Mouse (Mus musculus): ENCODE measurements at regions not wholly inside any gene's neighbourhood (a gene's known extent, or its start where the extent isn't known, plus 50 kb on each side); places are given as distances from the start of the nearest gene placed in this dataset.
"Not testable (repeated sequence)": the region's sequence is repeated elsewhere in the genome, so short reads cannot be mapped to it uniquely, and the experiment has no call there.

GRCm38 (mm10) chr2:171587635-171588034, 455.6 kb downstream of the Cbln4 start:
- Histone ChIP-seq H3K36me3 (replicated peaks) (no peaks in the 10 kb centered on the region), H3K9ac (no peak overlapping the region), H3K27me3 (no peaks in the 10 kb centered on the region), H3K4me3 (replicated peaks) (no peak overlapping the region), H3K4me2 (no peak overlapping the region), H3K27ac (replicated peaks) (no peak overlapping the region), H3K9me3 (replicated peaks) (no peaks in the 10 kb centered on the region), H3K4me1 (replicated peaks) (no peaks in the 10 kb centered on the region)
- no peak for ATAC-seq (ENCODE audit: insufficient read depth)
- WGBS (ENCODE audit: insufficient replicate concordance), result 73% methylated on average over 9 of the region's 9 CpGs

GRCm38 (mm10) chr2:171586853-171587220, 456.4 kb downstream of the Cbln4 start:
- ATAC-seq (ENCODE audit: insufficient read depth), result no peak
- H3K4me2 ChIP-seq, result no peak overlapping the region
- H3K27ac ChIP-seq (replicated peaks), result no peak overlapping the region
- H3K9me3 ChIP-seq (replicated peaks), result no peaks in the 10 kb centered on the region
- H3K4me3 ChIP-seq (replicated peaks), result no peak overlapping the region
- H3K4me1 ChIP-seq (replicated peaks), result no peaks in the 10 kb centered on the region
- H3K9ac ChIP-seq, result no peak overlapping the region
- no peaks in the 10 kb centered on the region for H3K27me3 ChIP-seq
- WGBS (ENCODE audit: insufficient replicate concordance), result 71% methylated on average over 4 of the region's 4 CpGs
- H3K36me3 ChIP-seq (replicated peaks), result no peaks in the 10 kb centered on the region

- no peak overlapping the region for H3K4me2 ChIP-seq
- no peak overlapping the region for H3K9ac ChIP-seq
- whole genome bisulfite sequencing (ENCODE audit: insufficient replicate concordance), result 85% methylated on average over 6 of the region's 6 CpGs
- H3K4me1 ChIP-seq (replicated peaks), result no peaks in the 10 kb centered on the region
- ATAC-seq (ENCODE audit: insufficient read depth), result no peak
- no peaks in the 10 kb centered on the region for H3K9me3 ChIP-seq (replicated peaks)
- no peak overlapping the region for H3K27ac ChIP-seq (replicated peaks)
- no peaks in the 10 kb centered on the region for H3K36me3 ChIP-seq (replicated peaks)
- no peak overlapping the region for H3K4me3 ChIP-seq (replicated peaks)
- no peaks in the 10 kb centered on the region for H3K27me3 ChIP-seq
Observed at GRCm38 (mm10) chr2:171586217-171586852, 456.9 kb downstream of the Cbln4 start.

- no peak for ATAC-seq (ENCODE audit: insufficient read depth)
- Histone ChIP-seq H3K36me3 (replicated peaks) (no peaks in the 10 kb centered on the region), H3K4me1 (replicated peaks) (no peaks in the 10 kb centered on the region), H3K27me3 (no peaks in the 10 kb centered on the region), H3K4me3 (replicated peaks) (no peak overlapping the region), H3K27ac (replicated peaks) (no peak overlapping the region), H3K9me3 (replicated peaks) (0 out of 2 replicates have a peak, but pooled peaks cover 5% of the 10 kb centered on the region), H3K4me2 (no peak overlapping the region), H3K9ac (no peak overlapping the region)
- WGBS (ENCODE audit: insufficient replicate concordance), result 45% methylated on average over 3 of the region's 3 CpGs
Observed at GRCm38 (mm10) chr2:171574360-171574759, 468.9 kb downstream of the Cbln4 start.

GRCm38 (mm10) chr2:171562656-171563055, 480.6 kb downstream of the Cbln4 start:
- ATAC-seq (ENCODE audit: insufficient read depth), result no peak
- 72% methylated on average over 5 of the region's 5 CpGs for WGBS (ENCODE audit: insufficient replicate concordance)
- no peaks in the 10 kb centered on the region for H3K9me3 ChIP-seq (replicated peaks)

GRCm38 (mm10) chr2:171542768-171543167, 500.5 kb downstream of the Cbln4 start:
- H3K4me1 ChIP-seq (replicated peaks); H3K9ac ChIP-seq; H3K4me3 ChIP-seq (replicated peaks); H3K9me3 ChIP-seq (replicated peaks); ATAC-seq (ENCODE audit: insufficient read depth); H3K4me2 ChIP-seq; H3K36me3 ChIP-seq (replicated peaks); H3K27me3 ChIP-seq; H3K27ac ChIP-seq (replicated peaks): not testable (repeated sequence)
- 70% methylated on average over 18 of the region's 18 CpGs for WGBS (ENCODE audit: insufficient replicate concordance)

More at GRCm38 (mm10) chr2:171562656-171563055, 480.6 kb downstream of the Cbln4 start:
- H3K9ac ChIP-seq, result no peak overlapping the region
- H3K27me3 ChIP-seq, result no peaks in the 10 kb centered on the region
- no peaks in the 10 kb centered on the region for H3K36me3 ChIP-seq (replicated peaks)
- H3K4me3 ChIP-seq (replicated peaks), result no peak overlapping the region
- H3K4me1 ChIP-seq (replicated peaks), result no peaks in the 10 kb centered on the region
- H3K4me2 ChIP-seq, result no peak overlapping the region
- no peak overlapping the region for H3K27ac ChIP-seq (replicated peaks)

DNA sequence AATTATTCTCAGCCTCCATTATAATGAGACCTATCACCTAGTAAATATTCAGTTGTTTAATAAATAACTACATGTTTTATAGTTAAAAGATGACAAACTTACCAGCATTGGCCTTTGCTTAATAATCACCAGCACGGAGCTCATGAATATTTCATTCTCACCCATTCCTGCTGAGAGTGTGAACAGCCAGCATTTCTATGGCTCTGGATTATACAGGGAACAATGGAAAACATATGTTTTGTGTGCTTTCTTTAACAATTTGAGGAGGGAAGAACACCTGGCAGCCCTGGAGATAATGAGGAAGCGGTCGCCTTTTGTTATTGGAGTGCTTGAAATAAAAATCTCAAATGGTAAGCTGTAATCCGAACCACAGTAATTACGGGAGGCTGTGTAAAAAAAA, 528.4 kb downstream of the Cbln4 start:
- no peaks in the 10 kb centered on the region for H3K4me1 ChIP-seq (replicated peaks)
- 66% methylated on average over 5 of the region's 5 CpGs for WGBS (ENCODE audit: insufficient replicate concordance)
- no peak for ATAC-seq (ENCODE audit: insufficient read depth)
- no peaks in the 10 kb centered on the region for H3K9me3 ChIP-seq (replicated peaks)
- no peak overlapping the region for H3K27ac ChIP-seq (replicated peaks)
- no peak overlapping the region for H3K4me2 ChIP-seq
- H3K4me3 ChIP-seq (replicated peaks), result no peak overlapping the region
- H3K36me3 ChIP-seq (replicated peaks), result no peaks in the 10 kb centered on the region
- no peak overlapping the region for H3K9ac ChIP-seq
- H3K27me3 ChIP-seq, result no peaks in the 10 kb centered on the region

GRCm38 (mm10) chr2:171496620-171497019, 546.6 kb downstream of the Cbln4 start:
- WGBS (ENCODE audit: insufficient replicate concordance), result 55% methylated on average over 4 of the region's 4 CpGs
- Histone ChIP-seq H3K4me1 (replicated peaks) (no peaks in the 10 kb centered on the region), H3K4me3 (replicated peaks) (no peak overlapping the region), H3K9me3 (replicated peaks) (no peaks in the 10 kb centered on the region), H3K27me3 (no peaks in the 10 kb centered on the region), H3K9ac (no peak overlapping the region), H3K36me3 (replicated peaks) (no peaks in the 10 kb centered on the region), H3K4me2 (no peak overlapping the region), H3K27ac (replicated peaks) (no peak overlapping the region)
- no peak for ATAC-seq (ENCODE audit: insufficient read depth)

GRCm38 (mm10) chr2:171493741-171494140, 549.5 kb downstream of the Cbln4 start:
- H3K36me3 ChIP-seq (replicated peaks), result no peaks in the 10 kb centered on the region
- no peak overlapping the region for H3K4me2 ChIP-seq
- no peaks in the 10 kb centered on the region for H3K27me3 ChIP-seq
- H3K4me1 ChIP-seq (replicated peaks), result no peaks in the 10 kb centered on the region
- ATAC-seq (ENCODE audit: insufficient read depth), result no peak
- 25% methylated on average over 12 of the region's 12 CpGs for WGBS (ENCODE audit: insufficient replicate concordance)
- no peak overlapping the region for H3K9ac ChIP-seq
- no peaks in the 10 kb centered on the region for H3K9me3 ChIP-seq (replicated peaks)
- no peak overlapping the region for H3K27ac ChIP-seq (replicated peaks)
- H3K4me3 ChIP-seq (replicated peaks), result no peak overlapping the region

GRCm38 (mm10) chr2:171487284-171487683, 556.0 kb downstream of the Cbln4 start:
- H3K9me3 ChIP-seq (replicated peaks), result no peaks in the 10 kb centered on the region
- H3K4me1 ChIP-seq (replicated peaks), result no peaks in the 10 kb centered on the region
- no peak for ATAC-seq (ENCODE audit: insufficient read depth)
- no peak overlapping the region for H3K4me2 ChIP-seq
- WGBS (ENCODE audit: insufficient replicate concordance), result 79% methylated on average over 2 of the region's 2 CpGs
- no peak overlapping the region for H3K9ac ChIP-seq
- no peak overlapping the region for H3K27ac ChIP-seq (replicated peaks)
- H3K36me3 ChIP-seq (replicated peaks), result no peaks in the 10 kb centered on the region
- H3K4me3 ChIP-seq (replicated peaks), result no peak overlapping the region
- no peaks in the 10 kb centered on the region for H3K27me3 ChIP-seq

DNA sequence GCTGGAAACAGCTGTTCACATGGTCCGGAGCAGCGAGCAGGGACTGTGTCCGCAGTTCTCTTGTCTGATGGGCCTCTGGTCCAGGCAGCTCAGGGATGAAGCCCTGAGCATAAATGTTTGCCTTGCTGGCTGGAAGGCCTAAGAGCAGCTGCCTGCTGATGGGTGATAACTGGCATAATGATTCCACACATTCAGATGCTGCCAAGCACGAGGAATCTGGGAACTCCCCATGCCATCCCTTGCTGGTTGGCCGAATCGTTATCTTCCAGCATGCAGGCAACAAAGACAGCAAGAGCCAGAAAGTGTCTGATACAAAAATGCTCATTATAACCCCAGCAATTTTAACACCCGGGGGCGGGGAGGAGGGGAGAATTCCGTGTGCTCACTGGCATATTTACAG, 590.0 kb downstream of the Cbln4 start:
- Histone ChIP-seq H3K9me3 (replicated peaks) (peaks cover 7% of the 10 kb centered on the region; the same call in 1 of the 2 replicates), H3K27ac (replicated peaks) (no peak overlapping the region), H3K4me3 (replicated peaks) (no peak overlapping the region), H3K4me1 (replicated peaks) (no peaks in the 10 kb centered on the region), H3K36me3 (replicated peaks) (no peaks in the 10 kb centered on the region), H3K9ac (no peak overlapping the region), H3K4me2 (no peak overlapping the region), H3K27me3 (no peaks in the 10 kb centered on the region)
- 60% methylated on average over 9 of the region's 9 CpGs for WGBS (ENCODE audit: insufficient replicate concordance)
- no peak for ATAC-seq (ENCODE audit: insufficient read depth)

- ATAC-seq (ENCODE audit: insufficient read depth), result no peak
- 67% methylated on average over 2 of the region's 2 CpGs for WGBS (ENCODE audit: insufficient replicate concordance)
- Histone ChIP-seq H3K27me3 (no peaks in the 10 kb centered on the region), H3K27ac (replicated peaks) (no peak overlapping the region), H3K36me3 (replicated peaks) (no peaks in the 10 kb centered on the region), H3K9me3 (replicated peaks) (no peaks in the 10 kb centered on the region), H3K4me2 (no peak overlapping the region), H3K9ac (no peak overlapping the region), H3K4me1 (replicated peaks) (no peaks in the 10 kb centered on the region), H3K4me3 (replicated peaks) (no peak overlapping the region)
Observed at GRCm38 (mm10) chr2:171406057-171406456, 637.2 kb downstream of the Cbln4 start.

Data from liver, embryonic 15.5 days (tissue).